Mouse (Mus musculus) intestine, embryonic 16.5 days (tissue): Measurements from ENCODE around the gene Pdcl2. TPM values are rescaled to one million over a fixed set of nuclear protein-coding genes. Genes with fewer than 3 reads are reported as not detected.

ENCODE experiments used
- ATAC-seq: fragments of 200-750 bp; cut with Nextera tagmentation; 2 replicates; pipeline ENCODE4 v1.8.0; 2017; ENCODE audit warnings: moderate TSS enrichment, moderate library complexity
- H3K27ac ChIP-seq: fragments of 300-500 bp; sonication (generic); 2 replicates; pipeline ENCODE4 v1.5.1; 2014; ENCODE audit warnings: mild to moderate bottlenecking, low read length
- H3K27me3 ChIP-seq: fragments of 300-500 bp; sonication (generic); replicated peaks from 2 replicates; pipeline ENCODE4 v1.6.1; 2014; ENCODE audit warnings: low read length, control low read depth, mixed read lengths; ENCODE audit not compliant: control insufficient read depth, insufficient read depth
- H3K36me3 ChIP-seq: fragments of 300-500 bp; sonication (generic); 2 replicates; pipeline ENCODE4 v1.6.1; 2014; ENCODE audit warnings: low read length, control low read depth; ENCODE audit not compliant: control insufficient read depth, insufficient read depth
- H3K4me1 ChIP-seq: fragments of 300-500 bp; sonication (generic); 2 replicates; pipeline ENCODE4 v1.6.1; 2014; ENCODE audit warnings: low read length, control low read depth, mixed read lengths; ENCODE audit not compliant: control insufficient read depth, insufficient read depth
- H3K4me2 ChIP-seq: fragments of 300-500 bp; sonication (generic); 2 replicates; pipeline ENCODE4 v1.6.1; 2014; ENCODE audit warnings: low read depth, low read length, control low read depth
- H3K4me3 ChIP-seq: fragments of 300-500 bp; sonication (generic); 2 replicates; pipeline ENCODE4 v1.5.1; 2014; ENCODE audit warnings: mild to moderate bottlenecking, low read length
- H3K9ac ChIP-seq: fragments of 300-500 bp; sonication (generic); 2 replicates; pipeline ENCODE4 v1.6.1; 2014; ENCODE audit warnings: low read depth, low read length
- H3K9me3 ChIP-seq: fragments of 300-500 bp; sonication (generic); 2 replicates; pipeline ENCODE4 v1.6.1; 2016; ENCODE audit warnings: low read length, control low read depth; ENCODE audit not compliant: control insufficient read depth
- WGBS: fragments of 180-500 bp; shearing (Covaris S2); extraction: QIAGEN DNeasy Blood & Tissue Kit; methylation state at CpG from one replicate; pipeline ENCODE4 v1.1.7; 2014; 5-methylcytosine and 5-hydroxymethylcytosine counted together
- polyA plus RNA-seq: library from polyadenylated mRNA; unstranded; fragments of >200 nt; fragmentation: Nextera tagmentation; extraction: Ambion mirVana; gene quantifications from 2 replicates; pipeline ENCODE4 v1.2.1, GENCODE M21; 2015

Pdcl2 gene
- polyA plus RNA-seq, 1 experiment from 2014 or later, result not detected

GRCm38 (mm10) chr5:76283890-76284289, 47.1 kb downstream of the Pdcl2 start:
- Histone ChIP-seq H3K27me3 (no peaks in the 10 kb centered on the region), H3K4me1 (no peaks in the 10 kb centered on the region), H3K9ac (no peak overlapping the region), H3K27ac (no peak overlapping the region), H3K9me3 (no peaks in the 10 kb centered on the region), H3K36me3 (no peaks in the 10 kb centered on the region), H3K4me2 (no peak overlapping the region), H3K4me3 (no peak overlapping the region)
- ATAC-seq, result no peak
- WGBS, result 74% methylated on average over 1 of the region's 1 CpGs

GRCm38 (mm10) chr5:76274977-76275376, 56.0 kb downstream of the Pdcl2 start:
- WGBS, result 72% methylated on average over 4 of the region's 4 CpGs
- H3K27me3 ChIP-seq, result no peaks in the 10 kb centered on the region
- H3K9me3 ChIP-seq, result no peaks in the 10 kb centered on the region
- 0 out of 2 replicates have a peak, but pooled peaks cover 2% of the 10 kb centered on the region for H3K36me3 ChIP-seq
- H3K9ac ChIP-seq, result no peak overlapping the region
- no peak overlapping the region for H3K4me2 ChIP-seq
- ATAC-seq, result no peak
- no peak overlapping the region for H3K27ac ChIP-seq
- no peaks in the 10 kb centered on the region for H3K4me1 ChIP-seq
- H3K4me3 ChIP-seq, result no peak overlapping the region

Other genes starting within 250 kb of the Pdcl2 start
- gene Srd5a3, start 190.9 kb downstream of the Pdcl2 start, polyA plus RNA-seq, result 40.8 and 43.0 TPM in 2 replicates
- 58.8 and 60.5 TPM in 2 replicates for gene Tmem165, start 147.3 kb downstream of the Pdcl2 start, polyA plus RNA-seq
- gene Clock, start 26.4 kb downstream of the Pdcl2 start, polyA plus RNA-seq, result 10.5 and 10.9 TPM in 2 replicates
- gene Nmu, start 32.6 kb upstream of the Pdcl2 start, polyA plus RNA-seq, result 0.27 and 0.34 TPM in 2 replicates
- gene Gm7271, start 152.9 kb upstream of the Pdcl2 start, polyA plus RNA-seq, result not detected in 2 replicates
- gene Exoc1, start 198.2 kb upstream of the Pdcl2 start, polyA plus RNA-seq, result 27.8 and 30.0 TPM in 2 replicates